Mouse (Mus musculus): ENCODE measurements around the gene Rnf212.

GRCm38 (mm10) chr5:108701341-108702021, 73.3 kb downstream of the Rnf212 start:
- TF ChIP-seq CTCF (IDR thresholded peaks at IDR 0.05; ENCODE audit: insufficient read depth, low read length) (no peak), POLR2A (IDR thresholded peaks at IDR 0.05; ENCODE audit: borderline replicate concordance, extremely low read depth, low read depth, low read length) (no peak)

Measured in lung, adult 2 months (tissue).